Mouse (Mus musculus): ENCODE results near the gene Kif6. TPM values are rescaled to one million over a fixed set of nuclear protein-coding genes. Genes with fewer than 3 reads are reported as not detected.

Kif6 gene
- total RNA-seq, 1 experiment = 0.36 TPM

- in situ Hi-C loops (cut with MboI; ENCODE audit: low sequenced_read_pairs in 2 of 2, unreplicated experiment in 2 of 2) = no loop called here
Observed at GRCm38 (mm10) chr17:49923429-49923828, 308.5 kb downstream of the Kif6 start.

GRCm38 (mm10) chr17:49927611-49928010 lies 312.7 kb downstream of the Kif6 start:
- no peaks in the 10 kb centered on the region for H3K4me1 ChIP-seq (ENCODE audit: control insufficient read depth in 2 of 2, insufficient read depth in 2 of 2, low read length in 2 of 2, poor library complexity in 1 of 2)
- H3K9me3 ChIP-seq (ENCODE audit: control insufficient read depth, insufficient read depth, low read depth, low read length) = no peaks in the 10 kb centered on the region; the same call in 1 of the 2 replicates
- H3K27ac ChIP-seq (ENCODE audit: insufficient read depth, low read depth, low read length, poor library complexity, severe bottlenecking) = no peak overlapping the region
- no peaks in the 10 kb centered on the region for H3K36me3 ChIP-seq (ENCODE audit: control insufficient read depth, insufficient read depth, low read length, poor library complexity, severe bottlenecking)
- TF ChIP-seq HCFC1 (IDR thresholded peaks at IDR 0.05; ENCODE audit: borderline replicate concordance, insufficient read depth, low read length) = no peak
- TF ChIP-seq ZC3H11A (IDR thresholded peaks at IDR 0.05; ENCODE audit: borderline replicate concordance, low read depth, low read length) = no peak
- no peak for TF ChIP-seq ZNF384 (IDR thresholded peaks at IDR 0.05; ENCODE audit: low read depth, low read length)
- no peak for TF ChIP-seq CHD2 (IDR thresholded peaks at IDR 0.05; ENCODE audit: low read depth, low read length)
- no peak for TF ChIP-seq MAFK (IDR thresholded peaks at IDR 0.05; ENCODE audit: insufficient read depth, low read depth, low read length)
- in situ Hi-C loops (cut with MboI; ENCODE audit: low sequenced_read_pairs in 2 of 2, unreplicated experiment in 2 of 2) = no loop called here
- no peak overlapping the region for H3K4me3 ChIP-seq (ENCODE audit: insufficient read depth in 1 of 2, low read depth in 1 of 2, low read length in 2 of 2, poor library complexity in 1 of 2, severe bottlenecking in 1 of 2)
- no peak for DNase-seq (ENCODE audit: low read depth, low spot score)
- no peak overlapping the region for H3K9ac ChIP-seq (ENCODE audit: insufficient read depth, low read depth, low read length, poor library complexity, severe bottlenecking)

More at GRCm38 (mm10) chr17:49923429-49923828, 308.5 kb downstream of the Kif6 start:
- H3K4me3 ChIP-seq (ENCODE audit: insufficient read depth in 1 of 2, low read depth in 1 of 2, low read length in 2 of 2, poor library complexity in 1 of 2, severe bottlenecking in 1 of 2) = no peak overlapping the region
- TF ChIP-seq MAFK (IDR thresholded peaks at IDR 0.05; ENCODE audit: insufficient read depth, low read depth, low read length) (no peak), CHD2 (IDR thresholded peaks at IDR 0.05; ENCODE audit: low read depth, low read length) (no peak), HCFC1 (IDR thresholded peaks at IDR 0.05; ENCODE audit: borderline replicate concordance, insufficient read depth, low read length) (no peak), ZC3H11A (IDR thresholded peaks at IDR 0.05; ENCODE audit: borderline replicate concordance, low read depth, low read length) (no peak), ZNF384 (IDR thresholded peaks at IDR 0.05; ENCODE audit: low read depth, low read length) (no peak)
- no peaks in the 10 kb centered on the region for H3K4me1 ChIP-seq (ENCODE audit: control insufficient read depth in 2 of 2, insufficient read depth in 2 of 2, low read length in 2 of 2, poor library complexity in 1 of 2)
- no peak overlapping the region for H3K27ac ChIP-seq (ENCODE audit: insufficient read depth, low read depth, low read length, poor library complexity, severe bottlenecking)
- no peak overlapping the region for H3K9ac ChIP-seq (ENCODE audit: insufficient read depth, low read depth, low read length, poor library complexity, severe bottlenecking)
- H3K36me3 ChIP-seq (ENCODE audit: control insufficient read depth, insufficient read depth, low read length, poor library complexity, severe bottlenecking) = no peaks in the 10 kb centered on the region
- no peak for DNase-seq (ENCODE audit: low read depth, low spot score)
- peaks cover 7% of the 10 kb centered on the region; the same call in 1 of the 2 replicates for H3K9me3 ChIP-seq (ENCODE audit: control insufficient read depth, insufficient read depth, low read depth, low read length)

- TF ChIP-seq CHD2 (IDR thresholded peaks at IDR 0.05; ENCODE audit: low read depth, low read length) (no peak), ZNF384 (IDR thresholded peaks at IDR 0.05; ENCODE audit: low read depth, low read length) (no peak), ZC3H11A (IDR thresholded peaks at IDR 0.05; ENCODE audit: borderline replicate concordance, low read depth, low read length) (no peak), MAFK (IDR thresholded peaks at IDR 0.05; ENCODE audit: insufficient read depth, low read depth, low read length) (no peak), HCFC1 (IDR thresholded peaks at IDR 0.05; ENCODE audit: borderline replicate concordance, insufficient read depth, low read length) (no peak)
- Histone ChIP-seq H3K9ac (ENCODE audit: insufficient read depth, low read depth, low read length, poor library complexity, severe bottlenecking) (no peak overlapping the region), H3K9me3 (ENCODE audit: control insufficient read depth, insufficient read depth, low read depth, low read length) (no peaks in the 10 kb centered on the region), H3K4me3 (ENCODE audit: insufficient read depth in 1 of 2, low read depth in 1 of 2, low read length in 2 of 2, poor library complexity in 1 of 2, severe bottlenecking in 1 of 2) (no peak overlapping the region), H3K27ac (ENCODE audit: insufficient read depth, low read depth, low read length, poor library complexity, severe bottlenecking) (no peak overlapping the region), H3K4me1 (ENCODE audit: control insufficient read depth in 2 of 2, insufficient read depth in 2 of 2, low read length in 2 of 2, poor library complexity in 1 of 2) (peaks cover 0 to 5% of the 10 kb centered on the region in 2 experiments; a peak in 1 of 4 replicates), H3K36me3 (ENCODE audit: control insufficient read depth, insufficient read depth, low read length, poor library complexity, severe bottlenecking) (no peaks in the 10 kb centered on the region)
- in situ Hi-C loops (cut with MboI; ENCODE audit: low sequenced_read_pairs in 2 of 2, unreplicated experiment in 2 of 2) = no loop called here
- DNase-seq (ENCODE audit: low read depth, low spot score) = no peak
Observed at GRCm38 (mm10) chr17:49933806-49934205, 318.9 kb downstream of the Kif6 start.

GRCm38 (mm10) chr17:49934586-49934985 lies 319.6 kb downstream of the Kif6 start:
- H3K9me3 ChIP-seq (ENCODE audit: control insufficient read depth, insufficient read depth, low read depth, low read length) = no peaks in the 10 kb centered on the region
- no peak for DNase-seq (ENCODE audit: low read depth, low spot score)
- no peaks in the 10 kb centered on the region for H3K36me3 ChIP-seq (ENCODE audit: control insufficient read depth, insufficient read depth, low read length, poor library complexity, severe bottlenecking)
- peaks cover 0 to 5% of the 10 kb centered on the region in 2 experiments; a peak in 1 of 4 replicates for H3K4me1 ChIP-seq (ENCODE audit: control insufficient read depth in 2 of 2, insufficient read depth in 2 of 2, low read length in 2 of 2, poor library complexity in 1 of 2)
- no peak overlapping the region for H3K27ac ChIP-seq (ENCODE audit: insufficient read depth, low read depth, low read length, poor library complexity, severe bottlenecking)
- no peak overlapping the region for H3K9ac ChIP-seq (ENCODE audit: insufficient read depth, low read depth, low read length, poor library complexity, severe bottlenecking)
- in situ Hi-C loops (cut with MboI; ENCODE audit: low sequenced_read_pairs in 2 of 2, unreplicated experiment in 2 of 2) = no loop called here
- TF ChIP-seq HCFC1 (IDR thresholded peaks at IDR 0.05; ENCODE audit: borderline replicate concordance, insufficient read depth, low read length) = no peak
- no peak for TF ChIP-seq ZC3H11A (IDR thresholded peaks at IDR 0.05; ENCODE audit: borderline replicate concordance, low read depth, low read length)
- no peak for TF ChIP-seq ZNF384 (IDR thresholded peaks at IDR 0.05; ENCODE audit: low read depth, low read length)
- TF ChIP-seq MAFK (IDR thresholded peaks at IDR 0.05; ENCODE audit: insufficient read depth, low read depth, low read length) = no peak
- TF ChIP-seq CHD2 (IDR thresholded peaks at IDR 0.05; ENCODE audit: low read depth, low read length) = no peak
- H3K4me3 ChIP-seq (ENCODE audit: insufficient read depth in 1 of 2, low read depth in 1 of 2, low read length in 2 of 2, poor library complexity in 1 of 2, severe bottlenecking in 1 of 2) = no peak overlapping the region

Measured in ES-E14 (cell line).